Mouse (Mus musculus) liver, embryonic 14.5 days (tissue): ENCODE data around the gene Ccdc177.

Experiments used
- CTCF ChIP-seq: IDR thresholded peaks from 2 replicates; pipeline ENCODE4 v1.5.1; 2016; ENCODE audit warnings: antibody characterized with exemption, low read depth, control low read depth
- EP300 ChIP-seq: IDR thresholded peaks from 2 replicates; pipeline ENCODE4 v1.6.1; 2016; ENCODE audit warnings: antibody characterized with exemption, low read depth

DNA sequence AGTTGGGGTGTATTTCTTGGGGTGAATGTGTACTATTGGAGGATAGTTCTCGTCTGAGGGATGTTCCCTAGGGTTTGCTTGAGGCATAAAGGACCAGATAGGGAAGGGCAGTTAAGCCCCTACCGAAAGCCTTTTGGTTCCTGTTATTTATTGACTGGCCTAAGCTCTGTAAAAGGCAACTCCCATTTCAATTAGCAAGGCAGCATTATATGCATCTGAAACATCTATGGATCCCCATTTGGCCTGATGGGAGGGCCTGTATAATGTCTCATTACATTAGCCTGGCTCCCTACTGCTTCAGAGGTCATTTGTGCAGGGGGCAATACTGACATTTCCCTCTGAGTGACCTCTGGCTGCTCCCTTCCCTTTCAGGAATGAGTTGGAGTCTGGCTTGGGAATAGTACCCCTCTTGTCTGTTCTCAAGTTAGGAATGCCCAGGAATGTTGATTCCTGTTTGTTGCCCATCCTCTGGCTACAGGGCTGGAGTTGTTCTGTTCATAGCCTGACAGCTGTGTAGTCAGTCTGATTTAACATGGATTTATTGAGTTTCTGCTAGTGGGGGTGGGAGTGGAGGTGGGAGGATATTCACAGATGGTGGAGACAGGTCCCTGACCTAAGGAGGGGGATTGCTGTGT is 47.1 kb upstream of the Ccdc177 start:
- no peak for TF ChIP-seq CTCF
- TF ChIP-seq EP300: no peak
